Mouse (Mus musculus) brain, embryonic 14.5 days (tissue): Measurements from ENCODE around the gene Ociad2.

Experiments
- CTCF ChIP-seq: fragments of 200-500 bp; IDR thresholded peaks from 2 replicates; pipeline ENCODE4 v1.5.1; 2012; ENCODE audit warnings: inconsistent platforms, mild to moderate bottlenecking, moderate library complexity, borderline replicate concordance; ENCODE audit not compliant: insufficient read depth, insufficient read length; ENCODE audit errors: extremely low read depth
- POLR2A ChIP-seq: fragments of 200-500 bp; IDR thresholded peaks from 2 replicates; pipeline ENCODE4 v1.6.1; 2012; ENCODE audit warnings: mild to moderate bottlenecking, inconsistent platforms, borderline replicate concordance; ENCODE audit not compliant: poor library complexity, insufficient read depth, insufficient read length, severe bottlenecking; ENCODE audit errors: extremely low read depth

GRCm38 (mm10) chr5:73295016-73295415 is 45.8 kb downstream of the Ociad2 start:
- no peak for TF ChIP-seq CTCF
- no peak for TF ChIP-seq POLR2A
